Mouse (Mus musculus) frontal cortex, postnatal 10 days (tissue): ENCODE measurements around the gene Bcas3.

Experiments
- DNase-seq, 2 experiments: peaks; one replicate each; pipeline ENCODE4 v3.0.0; 2022; ENCODE audit warnings: low spot score in 2 of 2, mixed read lengths in 1 of 2

Bcas3 gene

DNA sequence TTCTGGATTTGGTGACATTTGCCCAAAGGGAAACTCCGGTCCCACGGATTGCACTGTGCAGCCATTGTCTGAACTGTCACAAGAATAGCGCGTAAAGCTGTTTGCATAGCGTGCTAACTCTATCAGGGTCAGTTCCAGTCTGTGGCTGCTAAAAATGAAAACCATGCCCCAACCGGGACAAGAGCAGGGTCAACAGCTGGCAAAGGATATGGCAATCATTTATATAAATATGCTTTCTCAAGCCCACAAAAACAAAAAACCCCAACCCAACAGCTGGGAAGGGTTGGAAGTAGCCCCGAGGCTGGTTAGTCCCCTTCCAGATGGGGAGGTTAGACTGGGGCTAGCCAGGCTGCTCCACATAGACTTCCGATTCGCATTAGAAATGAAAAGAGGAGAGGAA lies 314.8 kb downstream of the Bcas3 start:
- DNase-seq = no peak

GRCm38 (mm10) chr11:85672881-85673475 lies 320.0 kb downstream of the Bcas3 start:
- no peak for DNase-seq

DNA sequence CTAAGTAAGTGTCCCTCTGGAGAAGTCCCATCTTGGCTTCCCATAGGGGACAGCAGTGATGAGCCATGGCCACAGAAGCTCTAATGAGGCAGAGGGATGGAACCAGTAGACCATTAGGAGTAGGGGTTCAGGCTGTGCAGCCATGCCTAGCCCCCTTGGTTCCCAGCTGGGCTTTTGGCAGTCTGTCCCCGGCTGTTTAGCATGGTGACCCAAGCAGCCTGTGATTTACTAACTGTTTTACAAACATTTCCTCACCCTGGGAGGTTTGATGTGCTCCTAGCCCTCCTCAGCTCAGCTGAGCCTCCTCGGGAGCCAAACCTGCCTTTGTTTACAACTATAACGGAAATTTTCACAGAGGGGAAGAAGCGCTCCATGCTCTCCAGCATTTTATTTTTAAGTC lies 322.3 kb downstream of the Bcas3 start:
- no peak for DNase-seq

DNA sequence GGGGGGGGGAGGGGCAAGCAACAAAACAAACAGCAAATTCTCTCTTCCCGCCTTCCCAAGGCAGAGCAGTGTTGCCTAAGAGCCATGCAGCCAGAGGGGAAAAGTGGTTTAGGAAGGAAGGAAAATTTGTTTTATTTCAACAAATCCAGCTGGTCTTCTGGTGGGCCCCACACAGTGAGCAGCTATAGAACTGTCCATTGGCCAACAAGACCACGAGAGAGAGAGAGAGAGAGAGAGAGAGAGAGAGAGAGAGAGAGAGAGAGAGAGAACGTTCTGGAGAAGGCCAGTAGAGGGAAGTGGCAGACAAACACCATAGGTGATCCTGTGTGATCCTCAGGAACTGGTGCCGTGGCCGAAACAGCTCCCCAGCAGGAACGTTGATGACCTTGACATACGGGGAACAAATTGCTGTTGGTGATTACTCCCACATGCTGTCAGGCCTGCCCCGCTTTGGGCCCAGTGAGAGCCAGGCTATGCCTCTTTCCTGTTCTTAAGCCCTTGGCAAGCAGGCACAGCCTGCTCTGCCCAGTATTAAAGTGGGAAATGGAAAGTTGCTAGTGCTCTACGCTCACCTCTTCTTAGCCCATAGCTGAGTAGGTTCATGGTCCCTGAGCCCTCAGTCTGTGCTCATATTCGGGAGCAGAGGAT lies 323.5 kb downstream of the Bcas3 start:
- DNase-seq = no peak

GRCm38 (mm10) chr11:85678666-85679065 lies 325.7 kb downstream of the Bcas3 start:
- DNase-seq = no peak

DNA sequence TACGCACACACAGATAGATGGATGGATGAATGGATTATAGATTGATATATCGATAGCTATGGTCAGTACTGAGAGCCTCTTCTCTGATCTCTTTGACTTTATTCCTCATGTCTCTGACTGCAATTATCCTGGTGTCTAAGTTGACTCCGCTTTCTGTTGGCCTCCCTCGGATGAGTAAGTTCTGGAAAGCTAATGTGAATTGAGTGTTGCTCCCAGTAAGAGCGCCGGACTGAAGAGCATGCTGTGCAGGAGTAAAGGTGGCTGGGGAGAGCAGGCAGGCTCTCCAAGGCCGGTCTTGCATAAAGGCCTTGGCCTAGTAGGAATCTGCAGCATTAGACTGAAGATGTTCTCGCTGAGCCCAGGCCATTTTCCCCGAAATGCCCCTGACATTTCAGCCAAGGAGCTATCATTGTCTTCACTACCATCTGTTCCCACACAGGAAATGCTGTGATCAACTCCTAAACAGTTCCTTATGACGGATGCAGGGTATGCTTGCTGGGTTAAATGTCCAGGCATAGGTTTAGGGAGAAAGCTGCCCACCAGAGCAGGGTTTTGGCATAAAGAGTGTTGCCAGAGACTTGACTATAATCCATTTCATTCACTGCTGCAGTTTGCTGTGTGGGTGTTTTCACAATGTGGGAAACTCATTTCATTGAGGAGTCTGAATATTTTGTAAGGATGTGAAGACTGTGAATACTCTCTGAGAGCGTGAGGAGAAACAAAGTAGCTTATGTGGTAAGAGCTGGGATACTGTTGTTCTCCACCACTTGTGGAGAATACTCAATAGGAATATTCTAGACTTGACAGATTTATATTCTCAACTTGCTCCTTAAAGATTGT lies 328.8 kb downstream of the Bcas3 start:
- no peak for DNase-seq

GRCm38 (mm10) chr11:85684981-85685380 lies 332.0 kb downstream of the Bcas3 start:
- DNase-seq = no peak

DNA sequence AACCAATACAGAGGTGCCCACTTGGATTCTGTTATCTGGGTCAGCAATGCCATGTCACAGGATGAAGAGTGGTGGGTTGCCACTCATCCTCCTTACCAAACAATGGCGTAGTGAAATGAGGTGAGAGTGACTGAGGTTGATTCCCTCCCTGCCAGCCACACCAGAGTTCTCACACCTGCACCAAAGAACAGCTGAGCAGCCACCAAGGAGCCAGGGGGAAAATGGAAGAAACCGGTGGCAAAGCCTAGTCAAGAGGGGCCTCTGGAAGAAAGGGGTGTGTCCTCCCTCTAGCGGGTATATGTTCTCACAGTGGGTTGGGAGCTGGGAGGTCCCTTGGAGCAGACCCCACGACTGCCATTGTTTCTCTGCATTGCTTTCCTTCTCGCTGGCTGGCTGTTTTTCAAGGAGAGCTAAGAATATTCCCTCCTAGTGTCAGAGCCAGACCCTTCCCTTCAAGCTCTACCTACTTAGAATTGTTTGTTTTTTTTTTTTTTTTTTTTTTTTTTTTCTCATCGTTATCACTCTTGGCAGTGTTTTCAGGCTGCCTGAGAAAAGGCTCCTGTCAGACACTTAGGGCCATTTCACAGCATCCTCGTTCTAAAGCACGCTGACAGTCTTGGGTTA lies 335.0 kb downstream of the Bcas3 start:
- DNase-seq = no peak

GRCm38 (mm10) chr11:85688440-85688838 lies 335.5 kb downstream of the Bcas3 start:
- no peak for DNase-seq

DNA sequence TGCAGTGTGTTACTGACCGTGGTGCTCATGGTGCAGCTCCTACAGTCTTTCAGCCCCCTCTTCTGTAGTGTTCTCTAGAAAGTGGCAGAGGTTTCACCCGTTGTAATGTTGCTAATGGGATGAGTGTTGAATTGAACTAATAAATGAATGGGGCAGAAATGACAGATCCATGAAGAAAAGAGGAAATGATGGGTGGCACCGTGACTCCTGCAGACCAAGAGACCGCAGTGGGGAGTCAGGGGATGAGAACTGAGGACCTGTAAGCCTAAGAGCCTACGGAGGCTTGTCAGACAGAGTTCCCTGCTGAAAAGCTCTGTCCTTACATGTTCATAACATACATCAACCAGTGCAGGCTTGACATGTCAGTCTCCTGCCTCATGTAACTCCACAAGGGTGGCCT lies 336.3 kb downstream of the Bcas3 start:
- no peak for DNase-seq

GRCm38 (mm10) chr11:85691285-85691684 lies 338.3 kb downstream of the Bcas3 start:
- DNase-seq = no peak

GRCm38 (mm10) chr11:85695614-85696263 lies 342.8 kb downstream of the Bcas3 start:
- no peak for DNase-seq

GRCm38 (mm10) chr11:85696491-85697398 lies 343.8 kb downstream of the Bcas3 start:
- no peak for DNase-seq

- no peak for DNase-seq
These were observed 344.5 kb downstream of the Bcas3 start for GRCm38 (mm10) chr11:85697468-85697867.

- no peak for DNase-seq
These were observed 345.3 kb downstream of the Bcas3 start for GRCm38 (mm10) chr11:85698242-85698641.

- DNase-seq = no peak
These were observed 351.2 kb downstream of the Bcas3 start for GRCm38 (mm10) chr11:85704062-85704748.

DNA sequence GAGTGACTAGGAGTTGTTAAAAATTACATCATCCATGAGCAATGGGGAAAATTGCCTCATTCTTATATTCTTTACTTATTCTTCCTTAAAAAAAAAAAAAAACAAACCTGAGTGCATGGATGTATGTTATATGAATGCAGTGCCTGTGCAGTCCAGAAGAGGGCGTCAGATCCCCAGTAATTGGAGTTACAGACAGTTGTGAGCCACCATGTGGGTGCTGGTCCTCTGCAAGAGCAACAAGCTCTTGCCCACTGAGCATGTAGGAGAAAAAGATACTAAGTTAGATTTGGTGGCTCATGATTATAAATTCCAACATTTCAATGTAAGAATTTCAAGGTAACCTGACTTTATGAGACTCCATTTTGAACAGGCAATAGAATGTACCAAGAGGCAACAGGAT lies 353.7 kb downstream of the Bcas3 start:
- no peak for DNase-seq

- no peak for DNase-seq
These were observed 354.5 kb downstream of the Bcas3 start for GRCm38 (mm10) chr11:85707496-85707895.

DNA sequence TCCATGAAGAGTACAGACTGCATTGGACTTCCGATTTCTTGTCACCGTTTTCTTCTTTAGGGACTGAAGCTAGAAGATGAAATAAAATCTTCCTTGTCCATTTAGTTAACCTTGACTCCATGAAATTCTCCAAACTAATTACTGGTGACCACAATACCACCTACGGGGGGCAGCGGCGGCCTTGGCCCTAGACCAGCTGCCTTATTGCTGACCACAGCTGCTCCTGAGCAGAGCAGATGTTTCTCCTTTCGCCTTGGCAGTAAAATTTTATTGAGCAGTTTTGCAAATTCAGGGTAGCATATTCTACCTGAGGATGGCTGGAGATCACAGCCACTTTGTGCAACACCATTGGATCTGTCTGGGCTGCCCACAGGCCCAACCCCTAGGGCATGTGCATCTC lies 356.2 kb downstream of the Bcas3 start:
- no peak for DNase-seq

- DNase-seq = no peak
These were observed 357.2 kb downstream of the Bcas3 start for GRCm38 (mm10) chr11:85710155-85710554.
